Mouse (Mus musculus): ENCODE results near the gene Cybc1. TPM values are rescaled to one million over a fixed set of nuclear protein-coding genes. Genes with fewer than 3 reads are reported as not detected.

Cybc1 gene
- polyA plus RNA-seq, 1 experiment from 2014 or later, result 45.7 TPM

- 83% methylated on average over 4 of the region's 4 CpGs for WGBS
- no peak for ATAC-seq (ENCODE audit: insufficient read depth, low FRiP score, low TSS enrichment)
- Histone ChIP-seq H3K4me2 (ENCODE audit: low read depth) (no peak overlapping the region), H3K9me3 (ENCODE audit: control insufficient read depth, low read length) (no peaks in the 10 kb centered on the region), H3K4me3 (ENCODE audit: low read depth, low read length) (no peak overlapping the region), H3K27ac (ENCODE audit: low read depth, low read length) (no peak overlapping the region), H3K4me1 (ENCODE audit: control insufficient read depth, insufficient read depth, low read length) (no peaks in the 10 kb centered on the region), H3K36me3 (ENCODE audit: control insufficient read depth, insufficient read depth, low read length) (no peaks in the 10 kb centered on the region), H3K27me3 (ENCODE audit: control insufficient read depth, insufficient read depth, low read length) (no peaks in the 10 kb centered on the region), H3K9ac (ENCODE audit: low read length) (no peak overlapping the region)
- DNase-seq (ENCODE audit: low spot score), result no peak
These were observed 29.3 kb downstream of the Cybc1 start for GRCm38 (mm10) chr11:121199851-121200250.

GRCm38 (mm10) chr11:121198622-121199021 lies 30.5 kb downstream of the Cybc1 start:
- H3K9ac ChIP-seq (ENCODE audit: low read length), result no peak overlapping the region
- no peak for DNase-seq (ENCODE audit: low spot score)
- WGBS, result 65% methylated on average over 2 of the region's 2 CpGs
- no peaks in the 10 kb centered on the region for H3K27me3 ChIP-seq (ENCODE audit: control insufficient read depth, insufficient read depth, low read length)
- no peak overlapping the region for H3K4me3 ChIP-seq (ENCODE audit: low read depth, low read length)
- H3K27ac ChIP-seq (ENCODE audit: low read depth, low read length), result no peak overlapping the region
- no peaks in the 10 kb centered on the region for H3K4me1 ChIP-seq (ENCODE audit: control insufficient read depth, insufficient read depth, low read length)
- no peak overlapping the region for H3K4me2 ChIP-seq (ENCODE audit: low read depth)
- no peaks in the 10 kb centered on the region for H3K36me3 ChIP-seq (ENCODE audit: control insufficient read depth, insufficient read depth, low read length)
- H3K9me3 ChIP-seq (ENCODE audit: control insufficient read depth, low read length), result no peaks in the 10 kb centered on the region
- ATAC-seq (ENCODE audit: insufficient read depth, low FRiP score, low TSS enrichment), result no peak

- no peak overlapping the region for H3K4me3 ChIP-seq (ENCODE audit: low read depth, low read length)
- WGBS, result 80% methylated on average over 3 of the region's 3 CpGs
- H3K4me2 ChIP-seq (ENCODE audit: low read depth), result no peak overlapping the region
- H3K27ac ChIP-seq (ENCODE audit: low read depth, low read length), result no peak overlapping the region
- no peaks in the 10 kb centered on the region for H3K4me1 ChIP-seq (ENCODE audit: control insufficient read depth, insufficient read depth, low read length)
- H3K9ac ChIP-seq (ENCODE audit: low read length), result no peak overlapping the region
- DNase-seq (ENCODE audit: low spot score) (no peak), ATAC-seq (ENCODE audit: insufficient read depth, low FRiP score, low TSS enrichment) (no peak)
- no peaks in the 10 kb centered on the region for H3K36me3 ChIP-seq (ENCODE audit: control insufficient read depth, insufficient read depth, low read length)
- H3K27me3 ChIP-seq (ENCODE audit: control insufficient read depth, insufficient read depth, low read length), result no peaks in the 10 kb centered on the region
- no peaks in the 10 kb centered on the region for H3K9me3 ChIP-seq (ENCODE audit: control insufficient read depth, low read length)
These were observed 35.7 kb downstream of the Cybc1 start for GRCm38 (mm10) chr11:121193415-121193814.

GRCm38 (mm10) chr11:121192742-121193141 lies 36.4 kb downstream of the Cybc1 start:
- H3K9ac ChIP-seq (ENCODE audit: low read length), result no peak overlapping the region
- ATAC-seq (ENCODE audit: insufficient read depth, low FRiP score, low TSS enrichment), result no peak
- H3K4me2 ChIP-seq (ENCODE audit: low read depth), result no peak overlapping the region
- H3K36me3 ChIP-seq (ENCODE audit: control insufficient read depth, insufficient read depth, low read length), result no peaks in the 10 kb centered on the region
- no peak for DNase-seq (ENCODE audit: low spot score)
- H3K27ac ChIP-seq (ENCODE audit: low read depth, low read length), result no peak overlapping the region
- no peaks in the 10 kb centered on the region for H3K9me3 ChIP-seq (ENCODE audit: control insufficient read depth, low read length)
- 75% methylated on average over 2 of the region's 2 CpGs for WGBS
- no peaks in the 10 kb centered on the region for H3K27me3 ChIP-seq (ENCODE audit: control insufficient read depth, insufficient read depth, low read length)
- H3K4me3 ChIP-seq (ENCODE audit: low read depth, low read length), result no peak overlapping the region
- H3K4me1 ChIP-seq (ENCODE audit: control insufficient read depth, insufficient read depth, low read length), result no peaks in the 10 kb centered on the region

- Histone ChIP-seq H3K4me3 (ENCODE audit: low read depth, low read length) (no peak overlapping the region), H3K27me3 (ENCODE audit: control insufficient read depth, insufficient read depth, low read length) (no peaks in the 10 kb centered on the region), H3K9me3 (ENCODE audit: control insufficient read depth, low read length) (no peaks in the 10 kb centered on the region), H3K36me3 (ENCODE audit: control insufficient read depth, insufficient read depth, low read length) (no peaks in the 10 kb centered on the region), H3K4me1 (ENCODE audit: control insufficient read depth, insufficient read depth, low read length) (no peaks in the 10 kb centered on the region), H3K27ac (ENCODE audit: low read depth, low read length) (no peak overlapping the region), H3K4me2 (ENCODE audit: low read depth) (no peak overlapping the region), H3K9ac (ENCODE audit: low read length) (no peak overlapping the region)
- ATAC-seq (ENCODE audit: insufficient read depth, low FRiP score, low TSS enrichment), result no peak
- no peak for DNase-seq (ENCODE audit: low spot score)
- 90% methylated on average over 3 of the region's 3 CpGs for WGBS
These were observed 39.4 kb downstream of the Cybc1 start for GRCm38 (mm10) chr11:121189681-121190080.

GRCm38 (mm10) chr11:121176285-121177270 lies 52.5 kb downstream of the Cybc1 start:
- Histone ChIP-seq H3K9me3 (ENCODE audit: control insufficient read depth, low read length) (no peaks in the 10 kb centered on the region), H3K4me2 (ENCODE audit: low read depth) (no peak overlapping the region), H3K36me3 (ENCODE audit: control insufficient read depth, insufficient read depth, low read length) (no peaks in the 10 kb centered on the region), H3K4me3 (ENCODE audit: low read depth, low read length) (no peak overlapping the region), H3K9ac (ENCODE audit: low read length) (no peak overlapping the region), H3K27me3 (ENCODE audit: control insufficient read depth, insufficient read depth, low read length) (no peaks in the 10 kb centered on the region), H3K4me1 (ENCODE audit: control insufficient read depth, insufficient read depth, low read length) (0 out of 2 replicates have a peak, but pooled peaks cover 4% of the 10 kb centered on the region), H3K27ac (ENCODE audit: low read depth, low read length) (no peak overlapping the region)
- DNase-seq (ENCODE audit: low spot score), result peak; percentile 56
- no peak; the same call in 1 of the 2 replicates for ATAC-seq (ENCODE audit: insufficient read depth, low FRiP score, low TSS enrichment)
- 54% methylated on average over 12 of the region's 12 CpGs for WGBS

GRCm38 (mm10) chr11:121174234-121174633 lies 54.9 kb downstream of the Cybc1 start:
- Histone ChIP-seq H3K9me3 (ENCODE audit: control insufficient read depth, low read length) (no peaks in the 10 kb centered on the region), H3K9ac (ENCODE audit: low read length) (no peak overlapping the region; the same call in 1 of the 2 replicates), H3K27me3 (ENCODE audit: control insufficient read depth, insufficient read depth, low read length) (no peaks in the 10 kb centered on the region), H3K27ac (ENCODE audit: low read depth, low read length) (no peak overlapping the region), H3K4me3 (ENCODE audit: low read depth, low read length) (no peak overlapping the region), H3K4me2 (ENCODE audit: low read depth) (no peak overlapping the region), H3K36me3 (ENCODE audit: control insufficient read depth, insufficient read depth, low read length) (no peaks in the 10 kb centered on the region), H3K4me1 (ENCODE audit: control insufficient read depth, insufficient read depth, low read length) (0 out of 2 replicates have a peak, but pooled peaks cover 4% of the 10 kb centered on the region)
- 47% methylated on average over 3 of the region's 3 CpGs for WGBS
- DNase-seq (ENCODE audit: low spot score) (no peak), ATAC-seq (ENCODE audit: insufficient read depth, low FRiP score, low TSS enrichment) (no peak)

GRCm38 (mm10) chr11:121173203-121173602 lies 55.9 kb downstream of the Cybc1 start:
- H3K9me3 ChIP-seq (ENCODE audit: control insufficient read depth, low read length), result no peaks in the 10 kb centered on the region
- H3K4me1 ChIP-seq (ENCODE audit: control insufficient read depth, insufficient read depth, low read length), result 0 out of 2 replicates have a peak, but pooled peaks cover 4% of the 10 kb centered on the region
- 84% methylated on average over 5 of the region's 5 CpGs for WGBS
- H3K4me2 ChIP-seq (ENCODE audit: low read depth), result no peak overlapping the region
- no peak for ATAC-seq (ENCODE audit: insufficient read depth, low FRiP score, low TSS enrichment)
- H3K27me3 ChIP-seq (ENCODE audit: control insufficient read depth, insufficient read depth, low read length), result no peaks in the 10 kb centered on the region
- H3K9ac ChIP-seq (ENCODE audit: low read length), result no peak overlapping the region
- no peak for DNase-seq (ENCODE audit: low spot score)
- H3K4me3 ChIP-seq (ENCODE audit: low read depth, low read length), result no peak overlapping the region
- no peaks in the 10 kb centered on the region for H3K36me3 ChIP-seq (ENCODE audit: control insufficient read depth, insufficient read depth, low read length)
- no peak overlapping the region for H3K27ac ChIP-seq (ENCODE audit: low read depth, low read length)

Measured in neural tube, embryonic 11.5 days (tissue).